Mouse (Mus musculus) embryo, embryonic 9.5 days (tissue): ENCODE results near the gene Elf2.

Experiments used
- DNase-seq: peaks from one replicate; pipeline ENCODE4 v3.0.0-alpha.2; 2017; ENCODE audit errors: extremely low spot score

Gene Elf2

DNA sequence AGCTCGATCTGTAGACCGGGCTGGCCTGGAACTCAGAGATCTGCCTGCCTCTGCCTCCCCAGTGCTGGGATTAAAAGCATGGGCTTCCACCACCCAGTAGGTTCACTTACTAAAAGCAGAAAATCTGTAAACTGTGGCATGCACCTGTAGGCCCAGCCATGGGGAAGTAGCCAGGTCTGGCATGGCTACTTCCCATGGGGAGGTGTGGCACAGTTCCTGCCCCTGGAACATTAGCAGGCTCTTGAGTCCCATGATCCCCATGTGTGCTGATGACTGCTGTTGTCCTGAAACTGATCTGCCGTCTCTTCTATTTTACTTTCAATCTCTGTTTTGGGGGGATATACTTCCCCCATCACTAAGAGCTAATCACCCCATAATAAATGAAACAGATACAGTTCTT, 127.4 kb downstream of the Elf2 start:
- DNase-seq, result no peak

DNA sequence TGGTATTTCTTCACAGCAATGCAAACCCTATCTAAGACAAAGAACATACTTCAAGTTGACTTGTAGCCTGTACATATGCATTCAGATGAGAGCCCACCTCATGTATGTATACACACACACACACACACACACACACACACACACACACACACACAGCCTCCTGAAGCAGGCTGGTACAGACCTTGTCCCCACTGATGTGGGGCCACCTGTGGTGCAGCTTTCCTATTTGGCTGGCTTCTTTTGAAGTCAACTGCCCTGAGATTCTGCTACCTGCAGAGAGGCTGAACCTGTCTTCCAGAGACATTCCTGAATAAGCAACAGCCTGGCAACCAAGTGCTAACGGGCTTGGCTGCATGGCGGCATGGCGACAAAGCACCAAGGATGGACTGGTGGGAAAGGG, 130.0 kb downstream of the Elf2 start:
- DNase-seq, result no peak

DNA sequence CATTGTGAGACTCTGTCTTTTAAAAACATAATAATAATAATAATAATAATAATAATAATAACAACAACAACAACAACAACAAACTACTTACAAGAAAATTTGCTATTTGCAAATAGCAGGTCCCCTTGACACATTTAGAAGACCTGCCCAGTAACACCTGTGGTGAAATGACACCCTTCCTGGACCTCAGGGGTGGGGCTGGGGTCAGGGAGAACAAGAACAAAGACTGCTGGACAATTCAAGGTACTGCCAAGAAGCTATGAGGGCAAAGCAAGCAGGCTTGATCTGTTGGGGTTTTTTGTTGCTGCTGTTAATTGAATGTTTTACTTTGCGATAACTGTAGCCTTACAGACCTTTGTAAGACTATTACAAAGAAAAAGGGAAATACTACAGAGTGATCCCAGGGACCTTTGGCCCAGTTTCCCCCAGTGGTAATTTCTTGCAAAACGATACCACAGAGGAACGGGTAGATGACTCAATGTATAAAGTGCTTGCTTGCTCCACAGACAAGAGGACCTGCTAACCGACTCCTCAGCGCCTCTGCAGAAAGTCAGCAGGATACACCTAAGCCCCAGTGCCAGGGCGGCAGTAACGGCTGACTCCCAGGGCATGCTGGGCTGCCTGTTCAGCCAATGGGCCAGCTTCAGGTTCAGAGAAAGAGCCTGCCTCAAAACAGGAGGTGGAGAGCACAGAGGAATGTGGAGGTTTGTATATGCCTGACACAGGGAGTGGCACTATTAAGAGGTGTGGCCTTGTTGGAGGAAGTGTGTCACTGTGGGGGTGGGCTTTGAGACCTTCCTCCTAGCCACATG, 130.8 kb downstream of the Elf2 start:
- DNase-seq, result no peak

DNA sequence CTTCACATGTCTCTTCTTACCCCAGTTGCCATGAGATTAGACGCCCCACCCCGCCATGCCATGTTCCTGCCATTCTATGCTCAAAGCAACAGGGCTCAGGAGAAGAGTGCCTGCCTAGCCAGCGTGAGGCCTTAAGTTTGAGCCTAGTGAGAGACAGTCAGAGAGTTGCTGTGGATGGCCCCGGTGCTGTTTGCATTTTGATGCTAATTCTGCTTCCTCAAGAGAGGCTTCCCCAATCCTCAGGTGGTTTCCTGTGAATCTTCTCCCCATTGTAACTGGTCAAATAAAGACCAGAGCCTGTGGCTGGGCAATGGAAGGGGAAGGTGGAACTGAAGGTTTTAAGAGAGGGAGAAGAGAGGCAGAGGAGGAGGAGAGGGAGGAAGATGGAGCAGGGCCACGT, 131.8 kb downstream of the Elf2 start:
- no peak for DNase-seq

DNA sequence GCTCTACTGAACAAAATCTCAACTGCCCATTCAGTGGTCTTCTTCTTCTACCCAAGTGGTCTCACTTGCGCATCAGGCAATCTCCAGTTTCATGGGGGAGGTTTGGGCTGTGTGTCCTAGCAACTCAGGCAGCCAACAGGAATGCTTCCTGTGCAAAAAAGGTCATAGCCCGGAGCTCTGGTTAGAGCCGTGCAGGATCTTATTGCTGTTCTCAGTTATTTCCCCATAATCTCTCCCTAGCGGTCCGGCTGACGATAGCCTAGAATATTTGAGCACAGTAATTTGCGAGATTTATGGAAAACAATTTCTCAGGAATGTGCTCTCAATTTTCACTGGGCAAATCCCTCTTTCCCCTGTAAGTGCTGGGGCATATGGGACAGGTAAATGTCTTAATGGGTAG, 133.9 kb downstream of the Elf2 start:
- no peak for DNase-seq

DNA sequence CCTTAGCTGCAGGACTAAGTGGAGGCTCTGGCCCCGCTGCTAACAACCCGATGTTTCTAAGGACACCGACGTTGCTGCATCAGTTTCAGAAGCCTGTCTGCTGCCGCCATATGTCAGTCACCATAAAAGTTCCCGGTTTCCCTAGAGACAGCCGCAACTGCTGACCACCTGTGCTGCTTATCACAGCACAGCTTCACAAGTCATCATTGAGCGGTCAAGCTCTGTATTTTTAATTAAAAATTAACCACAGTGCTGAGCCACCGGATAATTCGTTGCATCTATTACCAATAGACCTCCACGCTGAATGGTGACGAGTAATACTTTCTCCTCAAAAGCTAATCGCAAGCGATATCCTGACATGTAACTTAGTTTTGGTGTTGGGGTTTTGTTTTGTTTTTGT, 135.6 kb downstream of the Elf2 start:
- DNase-seq, result no peak

DNA sequence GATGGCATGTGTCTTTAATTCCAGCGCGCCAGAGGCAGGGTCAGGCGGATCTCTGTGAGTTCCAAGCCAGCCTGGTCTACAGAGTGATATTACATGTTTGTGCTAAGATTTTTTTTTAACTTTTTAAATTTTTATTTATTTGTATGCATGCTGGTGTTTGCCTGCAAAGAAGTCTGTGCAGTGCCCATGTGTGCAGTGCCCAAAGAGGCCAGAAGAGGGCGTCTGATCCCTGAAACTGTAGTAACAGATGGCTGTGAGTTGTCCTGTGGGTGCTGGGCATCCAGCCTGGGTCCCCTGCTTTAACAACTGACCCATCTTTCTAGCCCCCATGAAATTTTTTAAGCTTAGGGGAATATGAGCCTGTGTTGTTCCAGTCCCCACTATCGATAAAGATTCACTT, 136.0 kb downstream of the Elf2 start:
- DNase-seq, result no peak

DNA sequence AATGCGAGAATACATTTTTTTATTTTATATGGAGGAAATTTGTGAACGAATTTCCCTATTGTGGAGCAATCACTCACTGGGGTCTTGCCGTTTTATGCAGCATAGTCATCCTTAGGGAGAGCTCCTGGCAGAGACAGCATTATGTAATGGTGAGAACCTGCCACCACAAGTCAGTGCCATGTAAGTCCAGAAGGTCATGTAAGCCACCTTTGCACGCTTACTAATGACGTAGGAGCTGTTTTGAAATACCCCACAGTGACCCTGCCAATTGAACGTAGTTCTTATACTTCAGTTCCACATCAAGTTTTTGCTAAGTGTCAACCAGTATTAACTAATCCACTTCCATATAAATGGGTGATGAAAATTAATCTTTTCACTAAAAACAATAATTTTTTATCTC, 136.6 kb downstream of the Elf2 start:
- DNase-seq, result no peak
